Mouse (Mus musculus) adrenal gland, adult (tissue): Measurements from ENCODE around the gene Unc13b.

Source experiments
- DNase-seq, 2 experiments: peaks; one replicate each; pipeline ENCODE4 v3.0.0; 2022 to 2023; ENCODE audit warnings: low spot score in 1 of 2; ENCODE audit not compliant: inconsistent age in 2 of 2

The Unc13b gene

GRCm38 (mm10) chr4:43216491-43216890 is 157.7 kb downstream of the Unc13b start:
- no peak for DNase-seq

- DNase-seq, result no peak
These were observed 159.2 kb downstream of the Unc13b start for GRCm38 (mm10) chr4:43217997-43218396.

- no peak for DNase-seq
These were observed 173.1 kb downstream of the Unc13b start for GRCm38 (mm10) chr4:43231821-43232220.

- no peak for DNase-seq
These were observed 174.2 kb downstream of the Unc13b start for GRCm38 (mm10) chr4:43232985-43233384.

GRCm38 (mm10) chr4:43233489-43233888 is 174.7 kb downstream of the Unc13b start:
- no peak for DNase-seq

GRCm38 (mm10) chr4:43236898-43237297 is 178.1 kb downstream of the Unc13b start:
- no peak for DNase-seq

- DNase-seq, result no peak
These were observed 182.0 kb downstream of the Unc13b start for GRCm38 (mm10) chr4:43240716-43241115.

- DNase-seq, result peak in 1 of 2 experiments; percentile 49
These were observed 185.3 kb downstream of the Unc13b start for GRCm38 (mm10) chr4:43244022-43244421.

- peak; percentile 14 to 67 for DNase-seq
These were observed 187.0 kb downstream of the Unc13b start for GRCm38 (mm10) chr4:43245776-43246175.

GRCm38 (mm10) chr4:43248026-43248425 is 189.3 kb downstream of the Unc13b start:
- no peak for DNase-seq

- DNase-seq, result no peak
These were observed 190.2 kb downstream of the Unc13b start for GRCm38 (mm10) chr4:43248909-43249308.

GRCm38 (mm10) chr4:43251269-43251668 is 192.5 kb downstream of the Unc13b start:
- no peak for DNase-seq

GRCm38 (mm10) chr4:43257040-43257439 is 198.3 kb downstream of the Unc13b start:
- DNase-seq, result no peak

GRCm38 (mm10) chr4:43258556-43258955 is 199.8 kb downstream of the Unc13b start:
- no peak for DNase-seq

- DNase-seq, result no peak
These were observed 200.7 kb downstream of the Unc13b start for GRCm38 (mm10) chr4:43259435-43259834.

- no peak for DNase-seq
These were observed 201.3 kb downstream of the Unc13b start for GRCm38 (mm10) chr4:43260096-43260495.

GRCm38 (mm10) chr4:43262821-43263220 is 204.1 kb downstream of the Unc13b start:
- no peak for DNase-seq

- DNase-seq, result no peak
These were observed 207.4 kb downstream of the Unc13b start for GRCm38 (mm10) chr4:43266146-43266545.

GRCm38 (mm10) chr4:43266623-43267322 is 208.0 kb downstream of the Unc13b start, which contains the start of gene Atp8b5:
TSS of gene Atp8b5 (plus strand) at chr4:43267159.
- DNase-seq, result peak; percentile 87 to 94

GRCm38 (mm10) chr4:43267323-43267658 is 208.5 kb downstream of the Unc13b start:
- DNase-seq, result no peak

GRCm38 (mm10) chr4:43285476-43285875 is 226.7 kb downstream of the Unc13b start:
- DNase-seq, result no peak

- no peak for DNase-seq
These were observed 228.6 kb downstream of the Unc13b start for GRCm38 (mm10) chr4:43287305-43287704.

- peak; percentile 6 to 27 for DNase-seq
These were observed 235.2 kb downstream of the Unc13b start for GRCm38 (mm10) chr4:43294001-43294400.
